Mouse (Mus musculus) ES-E14 (cell line): Measurements from ENCODE around the gene Rb1. TPM values are rescaled to one million over a fixed set of nuclear protein-coding genes. Genes with fewer than 3 reads are reported as not detected.

Experiments
- DNase-seq: peaks from one replicate; pipeline ENCODE4 v3.0.0-alpha.2; 2013; ENCODE audit warnings: low read depth, low spot score
- H3K27ac ChIP-seq: 2 replicates; pipeline ENCODE4 v1.5.1; 2012; ENCODE audit warnings: low read depth, mild to moderate bottlenecking, low read length, moderate library complexity, mixed read lengths; ENCODE audit not compliant: poor library complexity, insufficient read depth, severe bottlenecking
- H3K36me3 ChIP-seq: 2 replicates; pipeline ENCODE4 v1.6.1; 2012; ENCODE audit warnings: mild to moderate bottlenecking, low read length, moderate library complexity, mixed read lengths; ENCODE audit not compliant: control insufficient read depth, poor library complexity, insufficient read depth, severe bottlenecking
- H3K4me1 ChIP-seq, 2 experiments: fragments of 150-350 bp in 1 of 2; sonication (generic) in 1 of 2; 2 replicates each; pipeline ENCODE4 v1.6.1; 2012; ENCODE audit warnings: low read length in 2 of 2, mild to moderate bottlenecking in 1 of 2, mixed read lengths in 1 of 2; ENCODE audit not compliant: control insufficient read depth in 2 of 2, insufficient read depth in 2 of 2, poor library complexity in 1 of 2
- H3K4me3 ChIP-seq, 2 experiments: fragments of 150-350 bp in 1 of 2; sonication (generic) in 1 of 2; 2 replicates each; pipeline ENCODE4 v1.5.1; 2012; ENCODE audit warnings: low read length in 2 of 2, low read depth in 1 of 2, mild to moderate bottlenecking in 1 of 2, mixed read lengths in 1 of 2; ENCODE audit not compliant: insufficient read depth in 1 of 2, poor library complexity in 1 of 2, severe bottlenecking in 1 of 2
- H3K9ac ChIP-seq: 2 replicates; pipeline ENCODE4 v1.6.1; 2012; ENCODE audit warnings: low read depth, mild to moderate bottlenecking, low read length, mixed read lengths; ENCODE audit not compliant: poor library complexity, insufficient read depth, severe bottlenecking
- H3K9me3 ChIP-seq: fragments of 150-350 bp; sonication (generic); 2 replicates; pipeline ENCODE4 v1.6.1; 2012; ENCODE audit warnings: low read depth, mild to moderate bottlenecking, low read length; ENCODE audit not compliant: control insufficient read depth, insufficient read depth
- CHD2 ChIP-seq: IDR thresholded peaks from 2 replicates; pipeline ENCODE4 v1.6.1; 2014; ENCODE audit warnings: mild to moderate bottlenecking, low read depth, low read length, inconsistent platforms
- HCFC1 ChIP-seq: IDR thresholded peaks from 2 replicates; pipeline ENCODE4 v1.6.1; 2012; ENCODE audit warnings: low read length, inconsistent platforms, borderline replicate concordance; ENCODE audit not compliant: insufficient read depth
- MAFK ChIP-seq: IDR thresholded peaks from 2 replicates; pipeline ENCODE4 v1.6.1; 2014; ENCODE audit warnings: mild to moderate bottlenecking, low read depth, low read length, inconsistent platforms; ENCODE audit not compliant: insufficient read depth
- ZC3H11A ChIP-seq: IDR thresholded peaks from 2 replicates; pipeline ENCODE4 v1.6.1; 2012; ENCODE audit warnings: low read depth, mild to moderate bottlenecking, inconsistent platforms, low read length, borderline replicate concordance
- ZNF384 ChIP-seq: IDR thresholded peaks from 2 replicates; pipeline ENCODE4 v1.6.1; 2012; ENCODE audit warnings: low read depth, low read length, inconsistent platforms
- in situ Hi-C, 2 experiments: fragments of 600-800 bp; cut with MboI; formaldehyde crosslinking; loops; one replicate each; pipeline ENCODE4 v1.15.1; 2025; ENCODE audit warnings: low sequenced_read_pairs in 2 of 2, inconsistent platforms in 1 of 2; ENCODE audit not compliant: unreplicated experiment in 2 of 2
- total RNA-seq: library from RNA; depleted of rRNA; stranded (reverse); fragments of 300-350 nt; gene quantifications from 2 replicates; pipeline ENCODE4 v1.2.3, GENCODE M21; 2012

The Rb1 gene
- total RNA-seq, 1 experiment = 4.7 TPM

GRCm38 (mm10) chr14:73250056-73250455 lies 75.6 kb downstream of the Rb1 start:
- H3K4me3 ChIP-seq = no peak overlapping the region
- in situ Hi-C loops = no loop called here

GRCm38 (mm10) chr14:73244061-73244597 lies 81.5 kb downstream of the Rb1 start:
- TF ChIP-seq MAFK = no peak
- TF ChIP-seq HCFC1 = no peak
- TF ChIP-seq ZNF384 = no peak
- no peak for TF ChIP-seq CHD2
- TF ChIP-seq ZC3H11A = no peak
- Histone ChIP-seq H3K4me1 (no peaks in the 10 kb centered on the region; a peak in 1 of 4 replicates), H3K27ac (no peak overlapping the region), H3K9ac (no peak overlapping the region), H3K4me3 (no peak overlapping the region), H3K9me3 (no peaks in the 10 kb centered on the region), H3K36me3 (no peaks in the 10 kb centered on the region)
- DNase-seq = no peak
- in situ Hi-C loops = no loop called here

More at GRCm38 (mm10) chr14:73250056-73250455, 75.6 kb downstream of the Rb1 start:
- no peaks in the 10 kb centered on the region for H3K9me3 ChIP-seq
- H3K9ac ChIP-seq = no peak overlapping the region
- no peaks in the 10 kb centered on the region for H3K36me3 ChIP-seq
- TF ChIP-seq MAFK (no peak), CHD2 (no peak), HCFC1 (no peak), ZNF384 (no peak), ZC3H11A (no peak)
- peaks cover 0 to 5% of the 10 kb centered on the region in 2 experiments; a peak in 3 of 4 replicates for H3K4me1 ChIP-seq
- no peak for DNase-seq
- H3K27ac ChIP-seq = no peak overlapping the region

- Histone ChIP-seq H3K4me1 (peaks cover 2 to 6% of the 10 kb centered on the region in 2 experiments; a peak in 3 of 4 replicates), H3K27ac (no peak overlapping the region), H3K9ac (no peak overlapping the region), H3K36me3 (no peaks in the 10 kb centered on the region), H3K4me3 (peak overlapping the region in 1 of 2 experiments; percentile 70; a peak in 2 of 4 replicates), H3K9me3 (no peaks in the 10 kb centered on the region)
- in situ Hi-C loops = no loop called here
- TF ChIP-seq CHD2 (no peak), MAFK (no peak), ZC3H11A (no peak), HCFC1 (no peak), ZNF384 (no peak)
- DNase-seq = no peak
Measured at GRCm38 (mm10) chr14:73239857-73240256, 85.8 kb downstream of the Rb1 start.

- in situ Hi-C loops = no loop called here
- Histone ChIP-seq H3K9me3 (no peaks in the 10 kb centered on the region), H3K9ac (peak overlapping the region; percentile 62), H3K4me1 (peaks cover 4 to 6% of the 10 kb centered on the region in 2 experiments; a peak in 3 of 4 replicates), H3K4me3 (peak overlapping the region; percentile 70 to 80), H3K27ac (peak overlapping the region; percentile 38; the same call in 1 of the 2 replicates), H3K36me3 (no peaks in the 10 kb centered on the region)
- TF ChIP-seq MAFK (no peak), HCFC1 (no peak), ZC3H11A (no peak), CHD2 (no peak), ZNF384 (no peak)
- DNase-seq = no peak
Measured at GRCm38 (mm10) chr14:73239291-73239690, 86.3 kb downstream of the Rb1 start.
